Mouse (Mus musculus) spleen, adult 2 months (tissue): ENCODE results near the gene Slc6a19. TPM values are rescaled to one million over a fixed set of nuclear protein-coding genes. Genes with fewer than 3 reads are reported as not detected.

Source experiments
- DNase-seq, 2 experiments: peaks; one replicate each; pipeline versions ENCODE4 v3.0.0 to v3.0.0-alpha.2; 2012 to 2021; ENCODE audit warnings: low spot score in 2 of 2, low read depth in 1 of 2
- H3K27ac ChIP-seq: fragments of 200-500 bp; 2 replicates; pipeline ENCODE4 v1.5.1; 2012; ENCODE audit warnings: low read length, inconsistent platforms; ENCODE audit not compliant: insufficient read depth
- H3K27me3 ChIP-seq: fragments of 200-500 bp; 2 replicates; pipeline ENCODE4 v1.6.1; 2012; ENCODE audit warnings: mild to moderate bottlenecking, moderate library complexity, low read length, inconsistent platforms; ENCODE audit not compliant: control insufficient read depth, insufficient read depth
- H3K36me3 ChIP-seq: fragments of 200-500 bp; 2 replicates; pipeline ENCODE4 v1.6.1; 2012; ENCODE audit warnings: mild to moderate bottlenecking, low read length, inconsistent platforms; ENCODE audit not compliant: control insufficient read depth, insufficient read depth
- H3K4me1 ChIP-seq: fragments of 200-500 bp; 2 replicates; pipeline ENCODE4 v1.6.1; 2011; ENCODE audit warnings: inconsistent platforms; ENCODE audit not compliant: control insufficient read depth, insufficient read depth, insufficient read length
- H3K4me3 ChIP-seq: fragments of 200-500 bp; 2 replicates; pipeline ENCODE4 v1.5.1; 2011; ENCODE audit warnings: mild to moderate bottlenecking, inconsistent platforms; ENCODE audit not compliant: insufficient read depth, insufficient read length; ENCODE audit errors: extremely low read depth
- CTCF ChIP-seq: fragments of 200-500 bp; IDR thresholded peaks from 2 replicates; pipeline ENCODE4 v1.5.1; 2011; ENCODE audit warnings: mild to moderate bottlenecking, inconsistent platforms; ENCODE audit not compliant: insufficient read depth, insufficient read length, insufficient replicate concordance; ENCODE audit errors: extremely low read depth
- POLR2A ChIP-seq: fragments of 200-500 bp; IDR thresholded peaks from 2 replicates; pipeline ENCODE4 v1.6.1; 2011; ENCODE audit warnings: low read depth, low read length, inconsistent platforms
- WGBS: fragments of 180-500 bp; shearing (Covaris S2); methylation state at CpG from one replicate; pipeline ENCODE4 v1.1.7; 2018; 5-methylcytosine and 5-hydroxymethylcytosine counted together
- polyA plus RNA-seq: library from polyadenylated mRNA; depleted of rRNA; stranded (reverse); fragments of >200 nt; gene quantifications from 2 replicates; pipeline ENCODE4 v1.2.3, GENCODE M21; 2012

Slc6a19 gene
- polyA plus RNA-seq, 1 experiment = 0.44 TPM

- no peaks in the 10 kb centered on the region for H3K36me3 ChIP-seq
- no peak for TF ChIP-seq CTCF
- no peak for TF ChIP-seq POLR2A
- H3K4me1 ChIP-seq = peaks cover 11% of the 10 kb centered on the region; the same call in 1 of the 2 replicates
- peak; percentile 11 to 55 for DNase-seq
- H3K27ac ChIP-seq = peak overlapping the region; percentile 86
- WGBS = 23% methylated on average over 3 of the region's 3 CpGs
- H3K27me3 ChIP-seq = 0 out of 2 replicates have a peak, but pooled peaks cover 5% of the 10 kb centered on the region
- no peak overlapping the region for H3K4me3 ChIP-seq
Measured at GRCm38 (mm10) chr13:73736943-73737342, 32.3 kb upstream of the Slc6a19 start.

- WGBS = 54% methylated on average over 2 of the region's 2 CpGs
- Histone ChIP-seq H3K27ac (peak overlapping the region; percentile 66), H3K4me1 (peaks cover 11% of the 10 kb centered on the region; the same call in 1 of the 2 replicates), H3K27me3 (0 out of 2 replicates have a peak, but pooled peaks cover 5% of the 10 kb centered on the region), H3K36me3 (no peaks in the 10 kb centered on the region), H3K4me3 (no peak overlapping the region)
- no peak for TF ChIP-seq POLR2A
- TF ChIP-seq CTCF = no peak
- DNase-seq = no peak
Measured at GRCm38 (mm10) chr13:73735928-73736327, 31.3 kb upstream of the Slc6a19 start.

DNA sequence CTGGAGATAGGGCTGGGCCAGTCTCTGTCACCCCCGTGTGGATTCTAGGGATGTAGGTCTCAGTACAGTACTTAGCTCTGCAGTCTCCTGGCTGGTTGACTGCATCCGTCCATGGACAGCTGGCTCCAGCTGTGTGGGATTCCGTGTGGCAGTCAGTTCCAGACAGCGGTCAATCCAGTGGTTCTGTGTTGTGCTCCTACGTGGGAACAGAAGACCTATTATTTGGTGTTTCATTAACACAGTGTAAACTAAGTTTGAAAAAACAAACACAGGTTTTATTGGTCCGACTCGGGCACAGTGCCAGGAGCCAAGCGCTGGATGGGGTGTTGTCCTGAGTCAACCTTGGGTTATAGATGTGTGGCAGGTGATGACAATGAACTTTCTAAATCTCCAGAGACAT lies 30.6 kb upstream of the Slc6a19 start:
- Histone ChIP-seq H3K4me3 (no peak overlapping the region), H3K36me3 (no peaks in the 10 kb centered on the region), H3K27ac (peak overlapping the region; percentile 66), H3K4me1 (peaks cover 10% of the 10 kb centered on the region; the same call in 1 of the 2 replicates), H3K27me3 (0 out of 2 replicates have a peak, but pooled peaks cover 5% of the 10 kb centered on the region)
- TF ChIP-seq CTCF (no peak), POLR2A (no peak)
- 86% methylated on average over 8 of the region's 8 CpGs for WGBS
- no peak for DNase-seq

DNA sequence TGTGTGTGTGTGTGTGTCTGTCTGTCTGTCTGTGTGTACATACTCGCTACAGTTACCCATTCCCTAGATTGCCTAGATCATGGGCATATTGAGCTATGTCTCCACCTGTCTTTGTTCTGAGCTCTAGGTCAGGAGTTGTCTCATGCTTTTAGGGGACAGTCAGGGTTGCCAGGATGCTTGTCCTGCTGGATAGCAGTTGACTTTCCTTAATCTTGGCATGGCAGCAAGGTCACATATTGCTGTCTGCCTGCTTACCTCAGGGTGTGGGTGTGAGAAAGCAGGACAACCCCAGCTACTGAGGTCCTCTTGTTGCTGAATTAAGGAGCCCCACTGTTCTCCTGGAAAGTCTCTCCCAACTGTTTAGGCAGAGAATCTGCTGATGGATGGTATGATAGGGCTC lies 29.7 kb upstream of the Slc6a19 start:
- peak overlapping the region; percentile 2; the same call in 1 of the 2 replicates for H3K4me3 ChIP-seq
- 0 out of 2 replicates have a peak, but pooled peaks cover 5% of the 10 kb centered on the region for H3K27me3 ChIP-seq
- H3K36me3 ChIP-seq = no peaks in the 10 kb centered on the region
- no peak for DNase-seq
- 0 out of 2 replicates have a peak overlapping the region, but pooled peaks have one; percentile 8 for H3K27ac ChIP-seq
- TF ChIP-seq POLR2A = no peak
- no peak for TF ChIP-seq CTCF
- 73% methylated on average over 1 of the region's 1 CpGs for WGBS
- H3K4me1 ChIP-seq = peaks cover 10% of the 10 kb centered on the region; the same call in 1 of the 2 replicates

DNA sequence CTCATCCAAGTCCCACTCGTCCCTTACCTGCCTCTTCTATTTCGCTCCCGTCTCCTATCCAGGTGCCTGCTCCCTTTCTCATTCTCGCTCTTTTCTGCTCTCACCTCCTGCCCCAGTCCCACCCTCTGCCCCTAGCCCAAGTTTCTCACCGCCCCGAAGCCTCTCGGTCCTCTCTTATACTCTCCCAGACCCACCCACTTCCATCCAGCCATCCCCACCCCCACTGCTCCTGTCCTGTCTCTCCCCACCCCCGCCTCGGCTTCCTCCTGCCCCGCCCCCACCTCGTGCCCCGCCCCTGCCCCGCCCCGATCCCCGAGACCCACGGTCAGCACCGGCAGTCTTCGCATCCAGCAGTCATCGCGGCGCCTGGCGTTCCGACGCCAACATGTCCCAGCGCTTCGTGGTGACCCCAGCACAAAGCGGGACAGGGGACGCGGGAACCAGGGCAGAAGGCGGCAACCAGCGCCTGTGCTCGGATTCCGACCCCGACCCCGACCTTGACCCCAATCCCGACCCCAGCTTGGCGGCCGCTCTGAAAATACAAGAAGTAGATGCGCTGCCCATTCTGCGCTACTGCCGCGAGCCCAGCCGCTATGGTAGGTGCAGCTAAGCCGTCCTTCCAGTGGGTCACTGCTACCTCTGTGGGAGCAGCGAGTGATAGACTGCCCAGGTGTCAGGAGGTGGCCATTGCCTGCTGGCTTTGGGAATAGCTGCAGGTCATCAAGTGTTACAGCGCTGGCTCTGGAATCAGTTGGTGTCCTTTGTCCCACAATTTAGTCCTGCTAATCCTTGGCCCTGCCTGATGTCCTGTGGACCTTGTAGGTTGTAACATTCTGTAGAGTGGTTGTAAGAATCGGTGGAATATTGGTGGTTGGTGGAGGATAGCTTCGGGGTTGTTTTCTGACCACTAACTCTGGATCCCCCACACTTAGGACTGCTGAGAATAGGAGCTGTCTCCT lies 28.4 kb upstream of the Slc6a19 start, which contains the start of gene Slc12a7:
Slc12a7 (plus strand) TSS at position 353 of the 959 bp plus-strand sequence.
- H3K4me1 ChIP-seq = peaks cover 10% of the 10 kb centered on the region; the same call in 1 of the 2 replicates
- H3K4me3 ChIP-seq = peak within 1 kb of the TSS; percentile 60
- 16% methylated on average over 48 of the region's 48 CpGs for WGBS
- peak within 1 kb of the TSS; percentile 61 for H3K27ac ChIP-seq
- DNase-seq = peak in 1 of 2 experiments; percentile 14
- H3K27me3 ChIP-seq = 0 out of 2 replicates have a peak, but pooled peaks cover 5% of the 10 kb centered on the region
- TF ChIP-seq POLR2A (peak; percentile 19; the same call in 1 of the 2 replicates), CTCF (no peak)
- H3K36me3 ChIP-seq = no peaks in the 10 kb centered on the region

DNA sequence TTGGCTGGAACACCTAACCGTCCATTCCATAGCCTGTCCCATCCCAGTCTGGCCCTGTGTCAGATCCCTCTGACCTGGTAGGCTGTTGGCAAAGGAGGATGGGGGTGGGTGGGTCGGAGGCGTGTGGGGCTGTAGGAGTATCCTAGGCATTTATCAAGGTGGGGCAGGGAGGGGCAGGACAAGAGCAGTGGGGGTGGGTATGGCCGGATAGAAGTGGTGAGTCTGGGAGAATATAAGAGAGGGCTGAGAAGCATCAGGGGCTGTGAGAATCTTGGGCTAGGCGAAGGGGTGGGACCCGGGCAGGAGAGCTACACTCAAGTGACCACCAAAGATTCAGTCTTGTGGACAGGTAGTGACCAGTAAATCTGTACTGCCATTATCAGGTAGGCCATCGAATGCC lies 27.6 kb upstream of the Slc6a19 start:
- peaks cover 6% of the 10 kb centered on the region; the same call in 1 of the 2 replicates for H3K4me1 ChIP-seq
- no peak overlapping the region for H3K4me3 ChIP-seq
- 0 out of 2 replicates have a peak, but pooled peaks cover 5% of the 10 kb centered on the region for H3K27me3 ChIP-seq
- no peaks in the 10 kb centered on the region for H3K36me3 ChIP-seq
- TF ChIP-seq POLR2A = no peak
- no peak for TF ChIP-seq CTCF
- no peak for DNase-seq
- 85% methylated on average over 7 of the region's 7 CpGs for WGBS
- no peak overlapping the region for H3K27ac ChIP-seq
